25 mouse cellular contexts compared by ENCODE assay signal in genomic region chr3:30545246-30545645, GRCm38 (mm10). TPM values are rescaled to one million over a fixed set of nuclear protein-coding genes. Genes with fewer than 3 reads are reported as not detected.
"Had no signal": no experiment of that assay in that cellular context is flagged by ENCODE, and none has a peak within 500 bp of the region (broad histone marks: within the 10 kb centered on the region; RNA-seq: fewer than 3 reads in every experiment).

No protein-coding gene starts in this region.

- H3K27ac ChIP-seq: layer of hippocampus, adult 2 months; left cerebral cortex, adult 2 months; liver, embryonic 14.5 days; midbrain, embryonic 10.5 days; midbrain, embryonic 13.5 days; stomach, postnatal 0 days had no signal

- H3K4me3 ChIP-seq: layer of hippocampus, adult 2 months; left cerebral cortex, adult 2 months; lung, embryonic 15.5 days; megakaryocyte, embryonic 14.5 days; midbrain, embryonic 10.5 days; midbrain, embryonic 13.5 days; myocyte had no signal

- ATAC-seq: liver, postnatal 0 days; midbrain, embryonic 13.5 days; midbrain, embryonic 16.5 days had no signal

- DNase-seq: kidney, adult 18-20 months; kidney, adult 9 months; kidney, postnatal 14 days; layer of hippocampus, adult 9-11 months; layer of hippocampus, postnatal 36 days; liver, postnatal 0 days; lung, postnatal 36 days; thymus, adult 2 months; thymus, postnatal 14 days; thymus, postnatal 4 days had no signal

- H3K4me1 ChIP-seq: megakaryocyte, embryonic 14.5 days; midbrain, embryonic 13.5 days had no signal

- H3K9ac ChIP-seq: liver, embryonic 14.5 days; liver, postnatal 0 days; lung, embryonic 15.5 days; midbrain, embryonic 13.5 days had no signal

- H3K4me2 ChIP-seq: lung, embryonic 15.5 days; midbrain, embryonic 13.5 days had no signal

- H3K27me3 ChIP-seq: lung, embryonic 15.5 days; midbrain, embryonic 13.5 days had no signal

- H3K9me3 ChIP-seq: lung, embryonic 15.5 days; megakaryocyte, embryonic 14.5 days; midbrain, embryonic 10.5 days; midbrain, embryonic 13.5 days had no signal

- H3K36me3 ChIP-seq: lung, embryonic 15.5 days; midbrain, embryonic 10.5 days; midbrain, embryonic 13.5 days had no signal

RNA-seq across cellular contexts. Expression of gene Mecom, which starts 2.6 kb away (rescaled TPM):
- total RNA-seq: monocyte, adult 5-6 weeks had no signal

RNA-seq across cellular contexts. Expression of gene Actrt3, which starts 54.5 kb away (rescaled TPM):
- total RNA-seq: liver, adult 2 months; monocyte, adult 5-6 weeks had no signal
- polyA plus RNA-seq: liver, embryonic 14.5 days; liver, postnatal 0 days; lung, embryonic 15.5 days; myocyte; small intestine, adult 2 months; spleen, adult 2 months; stomach, embryonic 14.5 days; stomach, postnatal 0 days; thymus, adult 2 months had no signal
